Mouse (Mus musculus): ENCODE results near the gene Gm17545. TPM values are rescaled to one million over a fixed set of nuclear protein-coding genes. Genes with fewer than 3 reads are reported as not detected.

The Gm17545 gene
- polyA plus RNA-seq, 1 experiment from 2014 or later, result not detected

DNA sequence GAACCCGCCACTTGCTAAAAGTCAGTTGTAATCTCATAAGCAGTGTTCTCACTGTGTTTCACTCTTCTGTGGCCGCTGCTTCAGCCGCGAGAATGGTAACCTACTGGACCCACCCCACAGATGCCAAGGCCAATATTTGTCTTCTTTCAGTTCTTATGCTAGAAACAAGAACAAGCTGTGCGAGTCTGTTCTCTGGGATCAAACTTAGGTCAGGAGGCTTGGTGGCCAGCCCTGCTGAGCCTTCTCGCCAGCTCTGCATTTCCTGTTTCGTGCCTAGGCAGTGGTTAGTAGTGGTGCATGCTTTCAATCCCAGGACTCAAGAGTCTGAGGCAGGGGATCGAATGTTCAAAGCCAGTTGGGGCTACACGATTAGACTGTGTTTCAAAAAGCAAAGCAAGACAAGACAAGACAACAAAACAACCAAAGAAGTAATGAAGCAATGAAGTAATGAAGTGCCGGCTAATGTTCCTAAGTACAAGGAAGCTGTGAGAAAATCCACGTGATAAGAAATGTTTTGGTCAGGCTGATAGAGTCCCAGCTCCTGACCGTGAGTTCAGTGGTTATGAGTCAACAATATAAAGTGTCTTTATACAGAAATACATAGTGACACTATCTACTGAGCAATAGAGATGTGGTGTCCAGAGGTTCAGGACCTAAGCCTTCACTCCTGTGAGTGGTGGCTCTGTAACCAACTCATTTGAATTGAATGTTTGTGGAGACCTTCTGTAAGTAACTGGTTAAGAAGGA is 30.6 kb downstream of the Gm17545 start:
- TF ChIP-seq EP300 (optimal IDR thresholded peaks at IDR 0.05) (no peak), CTCF (IDR thresholded peaks at IDR 0.05; ENCODE audit: low read depth) (no peak)
- no peaks in the 10 kb centered on the region for H3K4me1 ChIP-seq (replicated peaks; ENCODE audit: control insufficient read depth, insufficient read depth)
- DNase-seq (ENCODE audit: low spot score), result peak; percentile 66
- no peaks in the 10 kb centered on the region for H3K9me3 ChIP-seq (ENCODE audit: control insufficient read depth, low read length)
- no peak overlapping the region for H3K9ac ChIP-seq (ENCODE audit: low read length)
- H3K27me3 ChIP-seq (ENCODE audit: control insufficient read depth, insufficient read depth, low read length), result no peaks in the 10 kb centered on the region
- H3K4me3 ChIP-seq (ENCODE audit: low read depth, low read length), result no peak overlapping the region
- peak overlapping the region; percentile 78 for H3K27ac ChIP-seq (replicated peaks)
- H3K36me3 ChIP-seq (ENCODE audit: control insufficient read depth, insufficient read depth, low read length), result no peaks in the 10 kb centered on the region
- H3K4me2 ChIP-seq (replicated peaks; ENCODE audit: low read depth), result no peak overlapping the region
- ATAC-seq (ENCODE audit: low FRiP score, low TSS enrichment), result peak; percentile 94
- WGBS, result 60% methylated on average over 12 of the region's 12 CpGs

DNA sequence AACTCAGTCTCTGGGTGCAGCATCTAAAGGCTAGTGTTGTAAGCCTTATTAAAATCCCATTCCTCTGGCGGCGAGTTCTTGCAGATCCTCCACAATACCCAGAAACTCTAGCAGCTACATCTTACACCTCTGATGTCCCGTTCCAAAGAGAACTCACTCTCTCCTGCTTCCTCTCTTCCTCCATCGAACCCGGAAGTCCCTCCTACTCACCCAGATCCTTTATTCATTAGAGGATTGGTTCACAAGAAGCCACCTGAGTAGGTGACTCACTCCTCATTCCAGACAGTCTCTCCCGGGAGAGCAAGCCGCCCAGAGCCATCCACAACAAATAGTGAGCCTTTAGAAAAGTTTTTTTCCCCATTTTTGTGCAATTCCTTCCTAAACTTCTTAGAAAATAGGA is 32.1 kb downstream of the Gm17545 start:
- Histone ChIP-seq H3K27ac (replicated peaks) (no peak overlapping the region), H3K9ac (ENCODE audit: low read length) (no peak overlapping the region), H3K27me3 (ENCODE audit: control insufficient read depth, insufficient read depth, low read length) (no peaks in the 10 kb centered on the region), H3K4me1 (replicated peaks; ENCODE audit: control insufficient read depth, insufficient read depth) (no peaks in the 10 kb centered on the region), H3K36me3 (ENCODE audit: control insufficient read depth, insufficient read depth, low read length) (no peaks in the 10 kb centered on the region), H3K9me3 (ENCODE audit: control insufficient read depth, low read length) (no peaks in the 10 kb centered on the region), H3K4me3 (ENCODE audit: low read depth, low read length) (no peak overlapping the region), H3K4me2 (replicated peaks; ENCODE audit: low read depth) (no peak overlapping the region)
- WGBS, result 80% methylated on average over 7 of the region's 7 CpGs
- no peak for DNase-seq (ENCODE audit: low spot score)
- no peak for TF ChIP-seq CTCF (IDR thresholded peaks at IDR 0.05; ENCODE audit: low read depth)
- no peak for TF ChIP-seq EP300 (optimal IDR thresholded peaks at IDR 0.05)
- no peak for ATAC-seq (ENCODE audit: low FRiP score, low TSS enrichment)

DNA sequence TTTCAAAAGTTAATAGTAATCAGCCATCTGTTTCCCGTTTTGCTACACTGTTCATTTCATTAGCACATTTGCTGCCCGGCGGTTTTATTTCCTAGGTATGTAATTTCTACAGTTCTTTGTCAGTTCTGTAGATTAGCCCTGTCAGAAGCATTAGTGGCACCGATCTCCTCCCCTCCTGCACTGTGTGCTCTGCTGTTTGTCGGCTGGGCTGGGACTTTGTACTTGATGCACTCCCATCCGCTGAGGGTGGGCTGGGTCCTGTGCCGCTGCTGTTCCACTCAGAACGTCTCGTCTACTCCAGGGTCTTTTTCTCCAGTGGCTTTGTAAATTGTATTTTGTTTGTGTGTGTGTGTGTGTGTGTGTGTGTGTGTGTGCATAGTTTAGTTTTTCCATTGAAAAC is 34.9 kb downstream of the Gm17545 start:
- WGBS, result 50% methylated on average over 9 of the region's 9 CpGs
- Histone ChIP-seq H3K9ac (ENCODE audit: low read length) (no peak overlapping the region), H3K36me3 (ENCODE audit: control insufficient read depth, insufficient read depth, low read length) (no peaks in the 10 kb centered on the region), H3K4me3 (ENCODE audit: low read depth, low read length) (no peak overlapping the region), H3K9me3 (ENCODE audit: control insufficient read depth, low read length) (no peaks in the 10 kb centered on the region), H3K27ac (replicated peaks) (no peak overlapping the region), H3K4me1 (replicated peaks; ENCODE audit: control insufficient read depth, insufficient read depth) (no peaks in the 10 kb centered on the region), H3K4me2 (replicated peaks; ENCODE audit: low read depth) (no peak overlapping the region), H3K27me3 (ENCODE audit: control insufficient read depth, insufficient read depth, low read length) (no peaks in the 10 kb centered on the region)
- ATAC-seq (ENCODE audit: low FRiP score, low TSS enrichment) (no peak), DNase-seq (ENCODE audit: low spot score) (peak; percentile 26)
- no peak for TF ChIP-seq EP300 (optimal IDR thresholded peaks at IDR 0.05)
- no peak for TF ChIP-seq CTCF (IDR thresholded peaks at IDR 0.05; ENCODE audit: low read depth)

DNA sequence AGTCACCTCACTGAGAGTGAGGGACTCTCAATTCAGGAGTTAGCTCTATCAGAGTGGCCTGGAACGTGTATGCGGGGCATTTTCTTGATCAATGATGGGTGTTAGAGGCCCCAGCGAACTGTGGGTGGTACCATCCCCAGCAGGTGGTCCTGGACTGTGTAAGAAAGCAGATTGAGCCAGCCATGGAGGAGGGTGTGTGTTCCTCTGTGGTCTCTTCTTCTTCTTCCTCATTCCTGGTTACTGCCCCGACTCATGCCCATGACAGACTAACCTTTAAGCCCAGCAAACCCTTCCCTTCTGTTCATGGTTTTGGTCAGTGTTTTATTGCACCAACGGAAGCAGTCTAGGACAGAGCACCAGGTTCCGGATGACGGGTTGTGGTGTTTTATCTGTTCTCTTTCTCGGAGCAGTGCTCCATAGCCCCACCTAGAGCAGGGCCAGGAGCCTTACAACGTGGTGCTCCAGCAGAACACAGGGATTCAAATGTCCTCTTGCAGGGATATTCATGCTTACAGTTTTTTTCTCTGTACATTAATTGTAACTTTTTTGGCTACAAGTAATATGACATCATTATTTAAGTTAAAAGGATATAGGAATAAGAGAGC is 40.2 kb downstream of the Gm17545 start:
- no peak for ATAC-seq (ENCODE audit: low FRiP score, low TSS enrichment)

DNA sequence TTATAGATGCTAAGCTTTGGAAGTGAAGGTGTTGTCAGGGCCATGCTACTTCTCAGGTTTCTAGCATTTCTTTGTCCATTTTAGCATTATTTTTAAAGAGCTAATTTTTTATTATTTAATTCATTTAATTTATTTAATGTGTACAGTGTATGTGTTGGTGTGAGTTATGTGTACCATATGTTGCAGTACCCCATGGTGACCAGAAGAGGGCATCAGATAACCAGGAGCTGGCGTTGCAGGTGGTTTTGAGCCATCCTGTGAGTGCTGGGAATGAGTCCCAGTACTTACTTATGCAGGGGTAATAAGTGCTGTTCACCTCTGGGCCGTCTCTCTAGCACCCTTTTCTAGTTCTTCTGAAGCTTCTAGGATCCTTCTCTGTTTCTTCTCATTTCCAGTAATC is 41.0 kb downstream of the Gm17545 start:
- ATAC-seq (ENCODE audit: low FRiP score, low TSS enrichment) (no peak), DNase-seq (ENCODE audit: low spot score) (no peak)
- TF ChIP-seq EP300 (optimal IDR thresholded peaks at IDR 0.05) (no peak), CTCF (IDR thresholded peaks at IDR 0.05; ENCODE audit: low read depth) (peak; percentile 34; the same call in 1 of the 2 replicates)

More for the DNA sequence above, 40.2 kb downstream of the Gm17545 start:
- no peak for DNase-seq (ENCODE audit: low spot score)
- Histone ChIP-seq H3K4me1 (replicated peaks; ENCODE audit: control insufficient read depth, insufficient read depth) (no peaks in the 10 kb centered on the region), H3K9ac (ENCODE audit: low read length) (no peak overlapping the region), H3K9me3 (ENCODE audit: control insufficient read depth, low read length) (no peaks in the 10 kb centered on the region), H3K27ac (replicated peaks) (no peak overlapping the region), H3K4me2 (replicated peaks; ENCODE audit: low read depth) (no peak overlapping the region), H3K36me3 (ENCODE audit: control insufficient read depth, insufficient read depth, low read length) (no peaks in the 10 kb centered on the region), H3K4me3 (ENCODE audit: low read depth, low read length) (no peak overlapping the region), H3K27me3 (ENCODE audit: control insufficient read depth, insufficient read depth, low read length) (no peaks in the 10 kb centered on the region)
- WGBS, result 87% methylated on average over 9 of the region's 9 CpGs
- TF ChIP-seq CTCF (IDR thresholded peaks at IDR 0.05; ENCODE audit: low read depth) (peak; percentile 12; the same call in 1 of the 2 replicates), EP300 (optimal IDR thresholded peaks at IDR 0.05) (no peak)

More for the DNA sequence above, 41.0 kb downstream of the Gm17545 start:
- Histone ChIP-seq H3K4me2 (replicated peaks; ENCODE audit: low read depth) (no peak overlapping the region), H3K4me3 (ENCODE audit: low read depth, low read length) (no peak overlapping the region), H3K27me3 (ENCODE audit: control insufficient read depth, insufficient read depth, low read length) (no peaks in the 10 kb centered on the region), H3K9ac (ENCODE audit: low read length) (no peak overlapping the region), H3K4me1 (replicated peaks; ENCODE audit: control insufficient read depth, insufficient read depth) (no peaks in the 10 kb centered on the region), H3K9me3 (ENCODE audit: control insufficient read depth, low read length) (no peaks in the 10 kb centered on the region), H3K27ac (replicated peaks) (no peak overlapping the region), H3K36me3 (ENCODE audit: control insufficient read depth, insufficient read depth, low read length) (no peaks in the 10 kb centered on the region)
- 90% methylated on average over 2 of the region's 2 CpGs for WGBS
